Mouse (Mus musculus) B cell, adult 2 months (primary cell): ENCODE measurements around the gene Mgat5.
A peak's percentile ranks its signal among the peaks of the same experiment; 100 is the strongest.

Source experiments
- DNase-seq, 2 experiments: peaks; one replicate each; pipeline ENCODE4 v3.0.0; 2022

Mgat5 gene

DNA sequence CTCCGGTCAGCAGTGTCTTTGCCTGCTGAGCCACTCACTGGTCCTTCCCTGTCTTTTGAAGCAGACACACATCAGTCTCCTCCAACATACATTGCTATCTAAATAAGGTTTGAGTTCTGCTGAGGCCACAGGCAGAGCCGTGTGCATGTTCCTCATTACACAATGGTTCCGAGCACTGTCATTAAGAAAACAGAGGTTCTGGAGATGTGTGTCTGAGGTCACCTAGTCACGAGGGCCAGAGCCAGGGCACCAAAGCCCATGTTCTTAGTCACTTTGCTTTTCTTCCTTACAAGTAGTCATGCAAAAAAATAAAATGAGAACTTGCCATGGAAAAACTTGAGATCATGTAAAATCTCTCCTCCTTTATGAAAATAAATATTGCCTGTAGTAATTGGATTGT, 14.3 kb downstream of the Mgat5 start:
- no peak for DNase-seq

- no peak for DNase-seq
Measured at GRCm38 (mm10) chr1:127219621-127220020, 14.8 kb downstream of the Mgat5 start.

GRCm38 (mm10) chr1:127221998-127222736, 17.4 kb downstream of the Mgat5 start:
- no peak for DNase-seq

- no peak for DNase-seq
Measured at GRCm38 (mm10) chr1:127225060-127225459, 20.2 kb downstream of the Mgat5 start.

- no peak for DNase-seq
Measured at GRCm38 (mm10) chr1:127229011-127229410, 24.2 kb downstream of the Mgat5 start.

DNA sequence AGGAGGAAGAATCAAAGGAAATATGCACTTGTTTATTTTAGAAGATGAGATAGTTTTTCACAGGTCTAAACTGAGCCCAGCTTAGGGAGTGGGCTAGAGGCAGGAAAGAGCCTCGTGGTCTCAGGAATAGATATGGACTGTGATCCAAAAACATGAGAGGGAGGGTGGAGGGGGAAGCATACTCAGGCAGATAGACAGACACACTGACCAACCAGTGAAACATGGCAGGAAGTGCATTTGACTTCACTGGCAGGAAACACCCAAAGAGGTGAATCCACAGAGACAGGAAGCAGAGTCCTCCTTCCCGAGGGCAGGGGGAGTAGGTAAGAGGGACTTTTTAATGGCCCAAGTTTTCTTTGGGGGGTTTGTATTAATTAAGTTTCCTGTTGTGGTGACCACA, 25.7 kb downstream of the Mgat5 start:
- DNase-seq = peak; percentile 33 to 37

GRCm38 (mm10) chr1:127233191-127233651, 28.4 kb downstream of the Mgat5 start:
- DNase-seq = no peak

DNA sequence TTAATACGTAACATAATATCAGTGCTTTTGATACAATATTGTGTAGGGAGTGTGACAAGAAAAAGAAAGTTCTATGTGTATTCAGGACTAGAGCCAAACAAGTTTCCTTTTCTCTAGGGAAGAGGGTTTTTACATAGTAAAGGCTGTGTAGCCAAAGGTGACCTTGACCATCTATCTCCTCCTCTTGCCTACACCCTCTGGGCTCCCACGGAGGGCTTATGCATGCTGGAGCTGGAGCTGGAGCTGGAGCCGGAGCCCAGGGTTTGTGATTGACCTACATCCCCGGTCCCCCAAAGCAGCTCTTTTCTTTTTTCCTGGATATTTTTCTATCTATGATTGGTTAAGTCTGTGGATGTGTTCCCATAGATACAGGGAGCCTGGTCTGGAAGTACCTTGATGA, 30.3 kb downstream of the Mgat5 start:
- DNase-seq = no peak

DNA sequence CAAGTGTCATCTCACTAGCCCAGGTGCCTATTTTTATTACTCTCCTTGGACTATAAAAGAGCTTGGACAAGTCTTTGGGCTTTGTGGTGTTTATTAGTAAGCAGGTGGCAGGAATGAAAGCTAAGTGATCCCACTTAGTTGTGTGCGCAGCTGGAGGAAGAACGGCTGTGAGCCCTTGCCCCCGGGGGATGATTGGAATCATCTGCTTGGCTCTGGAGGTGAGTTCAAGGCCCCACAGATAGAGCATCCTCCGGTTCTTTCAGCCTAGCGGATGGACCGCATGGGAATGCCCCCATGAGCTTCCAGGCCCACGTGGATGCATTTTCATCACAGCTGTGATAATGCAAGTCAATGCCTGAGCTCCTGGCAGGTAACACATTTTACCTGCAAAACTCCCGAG, 31.6 kb downstream of the Mgat5 start:
- no peak for DNase-seq

DNA sequence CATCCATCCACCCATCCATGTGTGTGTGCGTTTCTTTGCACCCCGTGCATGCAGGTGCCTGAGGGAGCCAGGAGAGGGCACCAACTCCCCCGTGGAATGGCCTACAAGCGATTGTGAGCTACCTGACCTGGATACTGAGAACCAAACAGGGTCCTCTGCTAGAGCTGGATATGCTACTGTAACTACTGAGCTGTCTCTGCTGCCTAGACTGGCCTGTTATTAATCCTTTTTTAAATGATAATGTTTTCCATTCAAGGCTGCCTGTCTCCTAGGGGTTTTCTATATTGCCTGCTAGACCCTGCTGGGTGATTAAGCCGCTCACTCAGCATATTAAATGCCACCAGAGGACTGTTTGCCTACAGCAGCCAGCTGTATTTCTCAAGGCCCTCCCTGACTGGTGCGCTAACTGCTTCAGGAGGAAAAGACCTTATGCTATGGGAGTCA, 34.1 kb downstream of the Mgat5 start:
- peak; percentile 15 to 16 for DNase-seq

DNA sequence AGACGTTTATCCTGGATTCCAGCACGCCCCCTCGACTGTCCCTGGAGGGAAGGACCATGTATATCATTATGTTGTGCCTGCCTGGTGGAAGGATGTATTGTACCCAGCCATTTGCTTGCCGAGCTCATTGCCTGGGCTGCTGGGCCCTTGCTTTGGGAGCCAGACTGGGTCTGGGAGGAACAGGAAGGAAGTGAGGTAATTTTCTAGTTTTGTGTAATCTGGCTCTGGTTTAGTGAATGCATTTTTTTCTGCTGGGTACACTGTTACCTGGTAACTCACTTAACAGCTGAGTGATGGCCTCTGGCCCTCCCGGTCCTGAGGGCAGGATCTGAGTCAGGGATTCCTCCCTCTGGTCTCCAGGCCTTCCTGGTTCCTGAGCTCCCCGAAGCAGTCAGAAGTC, 35.1 kb downstream of the Mgat5 start:
- peak; percentile 8 to 9 for DNase-seq

GRCm38 (mm10) chr1:127242151-127242887, 37.5 kb downstream of the Mgat5 start:
- DNase-seq = peak; percentile 16 to 20

DNA sequence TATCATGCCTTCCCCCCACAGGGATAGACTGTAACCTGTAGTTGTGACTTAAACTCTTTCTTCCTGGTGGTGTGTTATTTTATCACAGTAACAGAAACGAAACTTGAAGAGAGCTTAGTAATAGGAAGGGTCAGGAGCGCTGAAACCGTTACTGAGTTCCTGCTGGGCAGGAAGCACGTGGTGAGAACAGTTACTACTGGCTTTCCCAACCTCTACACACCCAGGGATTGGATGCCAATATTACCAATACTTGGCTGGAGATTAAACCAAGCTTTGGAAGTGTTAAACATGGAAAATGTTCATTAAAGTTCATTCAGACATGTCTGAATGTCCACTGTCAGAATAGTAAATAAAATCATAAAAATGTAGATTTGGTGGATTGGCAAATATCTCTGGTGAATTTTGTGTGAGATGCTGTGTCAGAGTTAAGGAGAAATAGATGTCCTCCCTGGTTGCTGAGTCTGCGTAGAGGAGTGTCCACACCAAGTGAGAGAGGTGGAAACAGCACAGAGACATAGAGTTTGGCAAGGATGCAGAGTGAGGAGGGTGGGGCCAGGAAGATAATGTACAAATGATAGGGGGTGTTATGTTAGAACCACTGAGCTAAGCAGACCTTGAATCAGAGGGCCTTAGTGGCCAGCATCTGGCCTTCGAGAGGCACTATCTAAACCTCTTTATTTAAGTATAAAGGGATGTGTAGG, 38.2 kb downstream of the Mgat5 start:
- DNase-seq = no peak

DNA sequence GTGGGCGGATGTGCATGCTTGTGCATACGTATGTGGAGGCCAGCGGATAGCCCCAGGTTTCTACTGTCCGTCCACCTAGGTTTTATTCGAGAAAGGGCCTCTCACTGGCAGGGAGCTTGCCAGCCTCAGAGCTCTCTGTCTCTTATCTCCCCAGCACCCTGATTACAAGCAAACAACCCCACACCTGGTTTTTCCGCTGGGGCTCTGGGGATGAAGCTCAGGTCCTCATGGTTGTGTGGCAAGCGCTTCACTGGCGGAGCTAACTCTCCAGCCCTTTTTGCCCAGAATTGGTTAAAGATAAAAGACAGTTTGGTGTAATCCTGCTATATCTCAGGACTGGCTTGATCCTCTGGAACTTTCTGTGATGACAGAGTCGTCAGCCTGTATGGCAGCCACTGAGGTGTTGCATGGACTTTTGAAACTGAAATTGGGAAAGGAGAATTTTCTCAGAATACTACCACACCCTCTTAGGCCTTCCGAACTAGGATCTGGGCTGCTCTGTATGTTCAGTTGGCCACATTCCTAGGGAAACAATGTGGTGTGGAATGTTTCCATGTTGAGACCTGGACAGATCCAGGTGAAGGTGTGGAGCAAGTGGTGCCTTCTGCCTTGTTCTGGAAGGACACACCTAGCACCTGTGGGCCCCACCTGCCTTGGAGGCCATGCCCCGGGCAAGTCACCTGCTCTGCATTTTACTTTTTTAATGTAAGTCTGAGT, 39.4 kb downstream of the Mgat5 start:
- no peak for DNase-seq

- no peak for DNase-seq
Measured at GRCm38 (mm10) chr1:127246158-127246557, 41.3 kb downstream of the Mgat5 start.

- no peak for DNase-seq
Measured at GRCm38 (mm10) chr1:127248433-127248832, 43.6 kb downstream of the Mgat5 start.

DNA sequence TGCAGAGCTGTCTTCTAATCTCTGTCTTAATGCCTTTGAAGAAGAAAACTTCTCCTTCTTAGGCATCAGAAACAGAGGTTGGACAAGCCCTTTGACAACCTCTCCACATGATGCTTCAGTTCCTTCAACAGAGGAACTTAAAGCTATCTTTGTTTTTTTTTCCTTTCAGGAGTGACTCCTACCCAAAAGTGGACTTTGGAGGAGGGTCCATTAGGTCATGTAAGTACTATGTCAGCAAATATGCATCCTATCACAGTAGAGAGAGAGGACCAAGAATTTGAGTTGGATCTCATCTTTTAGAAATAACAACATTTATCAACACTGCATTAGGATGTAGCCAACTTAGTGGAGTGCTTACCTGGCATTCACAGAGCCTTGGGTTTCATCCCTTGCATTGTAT, 44.8 kb downstream of the Mgat5 start:
- DNase-seq = no peak

- no peak for DNase-seq
Measured at GRCm38 (mm10) chr1:127250313-127250712, 45.5 kb downstream of the Mgat5 start.

DNA sequence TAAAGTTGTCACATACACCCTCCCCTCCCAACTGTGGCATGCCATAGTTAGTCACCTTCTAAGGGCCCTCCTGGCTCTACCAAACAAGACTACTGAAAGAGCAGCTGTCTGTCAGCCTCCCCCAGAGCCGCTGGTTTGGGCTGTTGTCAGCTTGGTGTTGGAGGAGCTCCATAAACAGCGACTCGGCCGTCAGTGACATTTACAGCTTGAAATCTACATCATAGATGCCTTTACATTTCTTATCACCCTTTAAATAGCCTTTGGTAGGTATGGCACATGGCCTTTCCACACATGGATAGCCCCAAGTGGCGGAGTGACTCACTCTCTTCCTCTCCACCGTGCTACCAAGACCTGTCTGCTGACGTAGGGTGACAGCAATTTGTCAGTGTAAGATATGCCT, 46.9 kb downstream of the Mgat5 start:
- DNase-seq = no peak

GRCm38 (mm10) chr1:127257005-127257404, 52.2 kb downstream of the Mgat5 start:
- DNase-seq = no peak

DNA sequence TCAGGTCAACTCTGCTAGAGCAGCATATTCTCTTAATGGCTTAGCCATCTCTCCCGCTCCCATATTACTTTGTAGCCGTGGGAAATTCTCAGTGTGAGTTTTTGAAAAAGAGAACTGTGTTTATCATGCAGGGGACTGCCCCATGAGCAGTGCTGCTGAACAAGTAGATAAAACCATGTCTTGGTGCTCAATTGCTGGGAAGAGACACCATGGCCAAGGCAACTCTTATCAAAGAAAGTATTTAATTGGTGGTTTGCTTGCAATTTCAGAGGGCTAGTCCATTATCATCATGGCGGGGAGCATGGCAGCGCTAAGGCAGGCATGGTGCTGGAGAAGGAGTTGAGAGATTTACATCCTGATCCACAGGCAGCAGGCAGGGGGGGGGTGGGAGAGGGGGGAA, 54.9 kb downstream of the Mgat5 start:
- DNase-seq = no peak

- no peak for DNase-seq
Measured at GRCm38 (mm10) chr1:127260969-127261368, 56.2 kb downstream of the Mgat5 start.
